Mouse (Mus musculus) kidney, embryonic 14.5 days (tissue): ENCODE data around the gene Med26. TPM values are rescaled to one million over a fixed set of nuclear protein-coding genes. Genes with fewer than 3 reads are reported as not detected.
A peak's percentile ranks its signal among the peaks of the same experiment; 100 is the strongest.

Experiments used
- ATAC-seq: fragments of 200-750 bp; cut with Nextera tagmentation; 2 replicates; pipeline ENCODE4 v1.8.0; 2017; ENCODE audit warnings: moderate number of reproducible peaks, mild to moderate bottlenecking, moderate TSS enrichment, moderate library complexity; ENCODE audit not compliant: low FRiP score, low TSS enrichment
- H3K27ac ChIP-seq: fragments of 300-500 bp; sonication (generic); 2 replicates; pipeline ENCODE4 v1.5.1; 2014; ENCODE audit warnings: low read depth, mild to moderate bottlenecking, low read length, moderate library complexity, mixed read lengths
- H3K27me3 ChIP-seq: fragments of 300-500 bp; sonication (generic); 2 replicates; pipeline ENCODE4 v1.6.1; 2014; ENCODE audit warnings: mild to moderate bottlenecking, low read length; ENCODE audit not compliant: control insufficient read depth, insufficient read depth
- H3K36me3 ChIP-seq: fragments of 300-500 bp; sonication (generic); 2 replicates; pipeline ENCODE4 v1.6.1; 2014; ENCODE audit warnings: low read length, mixed read lengths; ENCODE audit not compliant: control insufficient read depth, insufficient read depth
- H3K4me1 ChIP-seq: fragments of 300-500 bp; sonication (generic); 2 replicates; pipeline ENCODE4 v1.6.1; 2014; ENCODE audit warnings: low read length, mixed read lengths; ENCODE audit not compliant: control insufficient read depth, insufficient read depth
- H3K4me2 ChIP-seq: fragments of 300-500 bp; sonication (generic); replicated peaks from 2 replicates; pipeline ENCODE4 v1.6.1; 2014; ENCODE audit warnings: low read depth, mild to moderate bottlenecking, low read length
- H3K4me3 ChIP-seq: fragments of 300-500 bp; sonication (generic); 2 replicates; pipeline ENCODE4 v1.5.1; 2014; ENCODE audit warnings: mild to moderate bottlenecking, low read length
- H3K9ac ChIP-seq: fragments of 300-500 bp; sonication (generic); 2 replicates; pipeline ENCODE4 v1.6.1; 2014; ENCODE audit warnings: low read depth, mild to moderate bottlenecking, low read length, moderate library complexity
- H3K9me3 ChIP-seq: fragments of 300-500 bp; sonication (generic); 2 replicates; pipeline ENCODE4 v1.6.1; 2016; ENCODE audit warnings: low read length; ENCODE audit not compliant: control insufficient read depth
- WGBS: fragments of 180-500 bp; shearing (Covaris S2); extraction: QIAGEN DNeasy Blood & Tissue Kit; methylation state at CpG from one replicate; pipeline ENCODE4 v1.1.7; 2014; 5-methylcytosine and 5-hydroxymethylcytosine counted together
- polyA plus RNA-seq: library from polyadenylated mRNA; unstranded; fragments of >200 nt; fragmentation: Nextera tagmentation; extraction: Ambion mirVana; gene quantifications from 2 replicates; pipeline ENCODE4 v1.2.1, GENCODE M21; 2014

Gene Med26
- 11.1 and 15.8 TPM in 2 replicates for polyA plus RNA-seq

GRCm38 (mm10) chr8:72547802-72548643, at the start of gene Med26:
Gene Med26, minus strand, starts transcription at chr8:72548270.
- Histone ChIP-seq H3K9ac (peak within 1 kb of the TSS; percentile 98), H3K27me3 (no peaks in the 10 kb centered on the region), H3K9me3 (no peaks in the 10 kb centered on the region), H3K4me1 (peaks cover 16% of the 10 kb centered on the region; the same call in 1 of the 2 replicates), H3K4me2 (peak within 1 kb of the TSS; percentile 73), H3K4me3 (peak within 1 kb of the TSS; percentile 98), H3K36me3 (peaks cover 8% of the 10 kb centered on the region; the same call in 1 of the 2 replicates), H3K27ac (peak within 1 kb of the TSS; percentile 94)
- WGBS = under 1% methylated on average over 85 of the region's 92 CpGs
- ATAC-seq = peak; percentile 96

- Histone ChIP-seq H3K36me3 (no peaks in the 10 kb centered on the region), H3K27ac (no peak overlapping the region), H3K27me3 (no peaks in the 10 kb centered on the region), H3K4me1 (no peaks in the 10 kb centered on the region), H3K4me2 (no peak overlapping the region), H3K9me3 (no peaks in the 10 kb centered on the region), H3K4me3 (no peak overlapping the region), H3K9ac (no peak overlapping the region)
- 61% methylated on average over 2 of the region's 2 CpGs for WGBS
- ATAC-seq = no peak
These were observed 42.1 kb upstream of the Med26 start for GRCm38 (mm10) chr8:72590198-72590597.

DNA sequence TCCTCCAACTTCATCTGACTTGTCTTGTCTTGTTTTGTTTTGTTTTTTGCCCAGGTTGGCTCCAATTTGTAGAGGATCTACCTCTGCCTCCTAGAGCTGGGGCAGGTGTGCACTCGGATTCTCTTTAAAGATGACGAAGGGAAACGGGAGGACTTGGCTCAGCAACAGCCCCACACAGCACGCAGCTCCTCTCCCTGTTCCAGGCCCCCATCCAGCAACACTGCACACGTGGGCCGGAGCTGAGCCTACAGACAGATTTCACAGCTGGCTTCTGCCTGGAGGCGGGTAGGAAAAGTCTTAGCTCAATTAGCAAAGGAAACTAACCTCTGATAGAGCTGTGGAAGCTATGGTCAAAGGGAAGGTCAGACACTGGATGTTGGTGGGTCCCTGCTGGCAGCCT, 41.2 kb upstream of the Med26 start:
- Histone ChIP-seq H3K4me3 (no peak overlapping the region), H3K36me3 (no peaks in the 10 kb centered on the region), H3K27ac (no peak overlapping the region), H3K4me1 (no peaks in the 10 kb centered on the region), H3K4me2 (no peak overlapping the region), H3K9me3 (no peaks in the 10 kb centered on the region), H3K9ac (no peak overlapping the region), H3K27me3 (no peaks in the 10 kb centered on the region)
- no peak for ATAC-seq
- WGBS = 77% methylated on average over 7 of the region's 7 CpGs

GRCm38 (mm10) chr8:72588865-72589264, 40.8 kb upstream of the Med26 start:
- Histone ChIP-seq H3K9me3 (no peaks in the 10 kb centered on the region), H3K4me1 (no peaks in the 10 kb centered on the region), H3K9ac (no peak overlapping the region), H3K36me3 (no peaks in the 10 kb centered on the region), H3K4me2 (no peak overlapping the region), H3K27me3 (no peaks in the 10 kb centered on the region), H3K27ac (no peak overlapping the region), H3K4me3 (no peak overlapping the region)
- WGBS = 83% methylated on average over 10 of the region's 10 CpGs
- ATAC-seq = no peak

GRCm38 (mm10) chr8:72587806-72588205, 39.7 kb upstream of the Med26 start:
- H3K4me2 ChIP-seq = no peak overlapping the region
- WGBS = 75% methylated on average over 6 of the region's 6 CpGs
- H3K4me3 ChIP-seq = no peak overlapping the region
- no peaks in the 10 kb centered on the region for H3K36me3 ChIP-seq
- ATAC-seq = no peak
- H3K9ac ChIP-seq = no peak overlapping the region
- no peaks in the 10 kb centered on the region for H3K4me1 ChIP-seq
- no peaks in the 10 kb centered on the region for H3K9me3 ChIP-seq
- no peaks in the 10 kb centered on the region for H3K27me3 ChIP-seq
- no peak overlapping the region for H3K27ac ChIP-seq

- Histone ChIP-seq H3K9ac (no peak overlapping the region), H3K27me3 (no peaks in the 10 kb centered on the region), H3K9me3 (no peaks in the 10 kb centered on the region), H3K36me3 (no peaks in the 10 kb centered on the region), H3K4me2 (no peak overlapping the region), H3K27ac (no peak overlapping the region), H3K4me3 (no peak overlapping the region), H3K4me1 (no peaks in the 10 kb centered on the region)
- WGBS = 69% methylated on average over 6 of the region's 6 CpGs
- no peak for ATAC-seq
These were observed 36.3 kb upstream of the Med26 start for GRCm38 (mm10) chr8:72584390-72584789.

DNA sequence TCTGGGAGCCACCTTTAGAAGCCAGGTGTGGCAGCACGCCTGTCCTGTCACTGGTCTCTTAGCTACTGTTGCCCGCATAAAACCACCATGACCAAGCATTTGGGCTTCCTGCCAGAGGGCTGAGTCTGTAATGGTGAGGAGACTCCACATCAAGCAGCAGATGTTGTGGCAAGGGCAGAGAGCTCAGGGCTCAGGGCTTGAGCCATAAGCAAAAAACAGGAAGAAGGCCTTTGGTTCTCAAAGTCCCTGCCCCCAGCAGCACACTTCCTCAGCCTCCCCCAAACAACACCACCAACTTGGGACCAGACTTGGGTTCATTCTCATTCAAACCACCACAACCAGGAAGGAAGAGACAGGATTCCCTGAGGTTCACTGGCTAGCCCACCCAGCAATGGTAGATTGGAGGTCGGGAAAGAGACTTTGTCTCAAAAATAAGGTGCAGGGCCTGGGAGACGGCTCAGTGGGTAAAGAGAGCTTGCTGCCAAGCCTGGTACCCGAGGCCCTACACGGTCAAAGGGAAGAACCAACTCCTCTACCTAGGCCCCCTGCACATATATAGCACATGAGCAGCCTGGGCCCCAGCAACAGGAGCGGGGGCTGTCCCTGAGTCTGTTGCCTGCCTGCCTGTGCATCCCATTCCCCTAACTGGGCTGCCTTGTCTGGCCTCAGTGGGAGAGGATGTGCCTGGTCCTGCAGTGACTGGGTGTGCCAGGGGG, 35.1 kb upstream of the Med26 start:
- Histone ChIP-seq H3K9me3 (no peaks in the 10 kb centered on the region), H3K4me1 (no peaks in the 10 kb centered on the region), H3K4me2 (no peak overlapping the region), H3K27me3 (no peaks in the 10 kb centered on the region), H3K9ac (no peak overlapping the region), H3K4me3 (no peak overlapping the region), H3K36me3 (no peaks in the 10 kb centered on the region), H3K27ac (no peak overlapping the region)
- WGBS = 83% methylated on average over 7 of the region's 7 CpGs
- ATAC-seq = no peak

GRCm38 (mm10) chr8:72579374-72579773, 31.3 kb upstream of the Med26 start:
- ATAC-seq = no peak
- Histone ChIP-seq H3K4me2 (no peak overlapping the region), H3K4me3 (no peak overlapping the region), H3K4me1 (no peaks in the 10 kb centered on the region), H3K9me3 (no peaks in the 10 kb centered on the region), H3K27ac (no peak overlapping the region), H3K9ac (no peak overlapping the region), H3K27me3 (no peaks in the 10 kb centered on the region), H3K36me3 (no peaks in the 10 kb centered on the region)
- 73% methylated on average over 9 of the region's 9 CpGs for WGBS

DNA sequence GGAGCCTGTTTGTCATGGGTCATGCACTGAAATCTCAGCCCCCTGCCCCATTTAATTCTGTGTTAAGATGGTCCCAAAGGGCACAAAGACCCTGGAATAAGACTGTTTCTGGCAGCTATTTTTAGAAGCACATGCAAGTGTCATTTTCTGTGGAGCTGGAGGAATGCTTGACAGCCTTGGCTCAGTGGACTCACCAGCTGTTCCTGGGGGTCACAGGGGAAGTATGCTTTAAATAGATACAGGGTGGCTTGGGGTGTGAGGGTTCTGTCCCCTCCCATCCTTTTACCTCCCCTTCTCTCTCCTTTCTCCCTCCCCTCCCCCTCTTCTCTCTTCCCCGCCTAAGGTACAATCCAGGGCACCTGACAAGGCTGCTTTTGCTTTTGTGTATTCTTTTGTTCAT, 29.9 kb upstream of the Med26 start:
- no peaks in the 10 kb centered on the region for H3K27me3 ChIP-seq
- H3K36me3 ChIP-seq = no peaks in the 10 kb centered on the region
- H3K9me3 ChIP-seq = no peaks in the 10 kb centered on the region
- H3K27ac ChIP-seq = no peak overlapping the region
- ATAC-seq = no peak
- H3K4me1 ChIP-seq = 0 out of 2 replicates have a peak, but pooled peaks cover 1% of the 10 kb centered on the region
- H3K9ac ChIP-seq = no peak overlapping the region
- WGBS = 43% methylated on average over 1 of the region's 1 CpGs
- no peak overlapping the region for H3K4me2 ChIP-seq
- no peak overlapping the region for H3K4me3 ChIP-seq
